Mouse (Mus musculus): ENCODE measurements around the gene Ppm1n. TPM values are rescaled to one million over a fixed set of nuclear protein-coding genes. Genes with fewer than 3 reads are reported as not detected.
A peak's percentile ranks its signal among the peaks of the same experiment; 100 is the strongest.

Gene Ppm1n
- polyA plus RNA-seq, 1 experiment from 2014 or later = 0.59 TPM

GRCm38 (mm10) chr7:19235092-19235671 is 44.7 kb downstream of the Ppm1n start:
- Histone ChIP-seq H3K9ac (no peak overlapping the region), H3K4me1 (replicated peaks) (peaks cover 24% of the 10 kb centered on the region), H3K9me3 (no peaks in the 10 kb centered on the region), H3K27ac (replicated peaks) (no peak overlapping the region), H3K36me3 (peaks cover 6% of the 10 kb centered on the region; the same call in 1 of the 2 replicates), H3K4me2 (no peak overlapping the region), H3K27me3 (no peaks in the 10 kb centered on the region), H3K4me3 (no peak overlapping the region)
- no peak for ATAC-seq (ENCODE audit: low read depth)
- 84% methylated on average over 2 of the region's 2 CpGs for WGBS

DNA sequence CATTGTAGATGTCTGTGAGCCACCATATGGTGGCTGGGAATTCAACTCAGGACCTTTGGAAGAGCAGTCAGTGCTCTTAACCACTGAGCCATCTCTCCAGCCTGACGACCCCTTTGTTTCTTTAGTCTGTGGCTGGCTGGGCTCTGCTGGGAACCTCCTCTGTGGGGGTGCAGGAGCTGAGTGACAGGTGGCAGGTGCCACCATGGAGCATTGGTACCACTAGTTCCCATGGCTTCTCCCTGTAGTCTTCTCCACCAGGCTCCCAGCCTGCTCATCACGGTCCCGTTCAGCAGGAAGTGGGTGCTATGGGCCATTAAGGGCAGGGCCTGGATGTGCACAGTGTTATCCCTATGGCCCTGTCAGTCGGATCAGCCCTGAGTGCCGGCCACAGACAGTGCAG is 45.2 kb downstream of the Ppm1n start:
- 78% methylated on average over 5 of the region's 5 CpGs for WGBS
- no peak for ATAC-seq (ENCODE audit: low read depth)

DNA sequence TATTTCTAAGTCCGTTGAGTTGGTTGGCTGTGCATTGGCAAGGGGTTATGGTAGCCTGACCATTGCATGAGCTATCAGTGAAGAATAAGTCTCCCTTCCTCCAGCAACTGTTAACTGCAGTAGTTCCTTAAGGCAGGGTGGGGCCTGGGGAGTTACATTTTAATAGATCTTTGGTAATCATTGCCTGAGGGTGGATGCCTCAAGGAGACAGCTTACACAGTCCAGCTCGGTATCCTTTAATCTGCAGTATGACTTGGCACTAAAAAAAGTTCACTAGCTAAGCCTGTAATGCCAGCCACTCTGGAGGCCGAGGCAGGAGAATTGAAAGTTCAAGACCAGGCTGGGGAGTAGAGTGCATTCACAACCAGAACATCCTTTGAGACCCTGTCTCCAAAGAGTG is 48.0 kb downstream of the Ppm1n start:
- Histone ChIP-seq H3K4me2 (no peak overlapping the region), H3K9me3 (no peaks in the 10 kb centered on the region), H3K9ac (no peak overlapping the region), H3K27me3 (no peaks in the 10 kb centered on the region), H3K4me1 (replicated peaks) (peaks cover 35% of the 10 kb centered on the region), H3K36me3 (peaks cover 6% of the 10 kb centered on the region; the same call in 1 of the 2 replicates), H3K4me3 (no peak overlapping the region), H3K27ac (replicated peaks) (no peak overlapping the region)
- 92% methylated on average over 3 of the region's 3 CpGs for WGBS
- no peak for ATAC-seq (ENCODE audit: low read depth)

More for the DNA sequence above, 45.2 kb downstream of the Ppm1n start:
- no peak overlapping the region for H3K4me3 ChIP-seq
- peaks cover 28% of the 10 kb centered on the region for H3K4me1 ChIP-seq (replicated peaks)
- H3K4me2 ChIP-seq = no peak overlapping the region
- peaks cover 6% of the 10 kb centered on the region; the same call in 1 of the 2 replicates for H3K36me3 ChIP-seq
- H3K27ac ChIP-seq (replicated peaks) = no peak overlapping the region
- no peaks in the 10 kb centered on the region for H3K9me3 ChIP-seq
- no peak overlapping the region for H3K9ac ChIP-seq
- H3K27me3 ChIP-seq = no peaks in the 10 kb centered on the region

DNA sequence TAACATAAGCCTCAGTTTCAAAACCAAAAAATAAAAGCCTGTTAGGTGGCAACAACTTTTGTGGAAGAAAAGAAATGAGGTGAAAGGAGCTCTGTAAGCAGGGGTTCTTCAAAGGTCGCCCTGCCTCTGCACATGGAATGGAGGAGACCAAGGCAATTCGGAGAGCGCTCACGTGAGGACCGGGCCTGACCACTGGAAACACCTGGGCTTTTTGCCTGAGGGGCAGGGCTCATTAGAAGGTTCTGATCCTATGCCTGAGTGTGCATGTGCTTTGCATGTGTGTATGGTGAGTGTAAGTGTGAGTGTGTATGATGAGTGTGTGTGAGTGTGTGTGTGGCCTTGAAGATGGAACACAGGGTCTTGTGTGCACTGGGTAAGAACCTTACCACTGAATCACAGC is 49.0 kb downstream of the Ppm1n start:
- H3K36me3 ChIP-seq = peaks cover 6% of the 10 kb centered on the region; the same call in 1 of the 2 replicates

GRCm38 (mm10) chr7:19230041-19230580 is 49.8 kb downstream of the Ppm1n start:
- 94% methylated on average over 2 of the region's 2 CpGs for WGBS
- peak overlapping the region; percentile 92 for H3K4me2 ChIP-seq
- ATAC-seq (ENCODE audit: low read depth) = no peak
- H3K27me3 ChIP-seq = no peaks in the 10 kb centered on the region
- peak overlapping the region; percentile 83 for H3K9ac ChIP-seq
- no peaks in the 10 kb centered on the region for H3K9me3 ChIP-seq
- H3K36me3 ChIP-seq = peaks cover 11% of the 10 kb centered on the region; the same call in 1 of the 2 replicates
- no peak overlapping the region for H3K27ac ChIP-seq (replicated peaks)
- 0 out of 2 replicates have a peak overlapping the region, but pooled peaks have one; percentile 63 for H3K4me3 ChIP-seq
- peaks cover 31% of the 10 kb centered on the region for H3K4me1 ChIP-seq (replicated peaks)

More for the DNA sequence above, 49.0 kb downstream of the Ppm1n start:
- no peak overlapping the region for H3K27ac ChIP-seq (replicated peaks)
- H3K27me3 ChIP-seq = no peaks in the 10 kb centered on the region
- no peak for ATAC-seq (ENCODE audit: low read depth)
- no peak overlapping the region for H3K9ac ChIP-seq
- peaks cover 32% of the 10 kb centered on the region for H3K4me1 ChIP-seq (replicated peaks)
- H3K4me3 ChIP-seq = no peak overlapping the region
- no peak overlapping the region for H3K4me2 ChIP-seq
- H3K9me3 ChIP-seq = no peaks in the 10 kb centered on the region
- 98% methylated on average over 5 of the region's 5 CpGs for WGBS

DNA sequence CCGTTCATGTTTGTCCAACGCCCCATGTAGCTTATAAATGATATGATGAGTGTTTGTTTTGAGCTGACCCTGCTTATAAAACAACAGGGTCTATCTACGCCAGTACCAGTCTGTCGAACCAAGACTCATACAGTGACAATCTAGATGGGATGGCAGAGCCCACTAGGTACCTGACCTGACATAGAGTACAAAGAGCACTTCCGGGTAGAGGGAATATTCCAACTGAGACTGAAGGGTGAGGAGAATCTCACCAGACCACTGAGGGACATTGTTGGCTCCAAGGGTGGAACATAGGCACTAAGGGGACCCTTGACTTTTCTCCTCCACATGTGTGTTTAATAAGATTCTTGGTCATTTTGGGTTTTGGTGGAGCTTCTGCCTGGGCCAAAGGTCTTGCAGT is 50.5 kb downstream of the Ppm1n start:
- peak overlapping the region; percentile 92 for H3K4me2 ChIP-seq
- ATAC-seq (ENCODE audit: low read depth) = no peak
- H3K27me3 ChIP-seq = no peaks in the 10 kb centered on the region
- H3K4me3 ChIP-seq = peak overlapping the region; percentile 63
- H3K36me3 ChIP-seq = peaks cover 12% of the 10 kb centered on the region
- H3K4me1 ChIP-seq (replicated peaks) = peaks cover 31% of the 10 kb centered on the region
- H3K27ac ChIP-seq (replicated peaks) = peak overlapping the region; percentile 100
- peak overlapping the region; percentile 83 for H3K9ac ChIP-seq
- 45% methylated on average over 5 of the region's 5 CpGs for WGBS
- no peaks in the 10 kb centered on the region for H3K9me3 ChIP-seq

DNA sequence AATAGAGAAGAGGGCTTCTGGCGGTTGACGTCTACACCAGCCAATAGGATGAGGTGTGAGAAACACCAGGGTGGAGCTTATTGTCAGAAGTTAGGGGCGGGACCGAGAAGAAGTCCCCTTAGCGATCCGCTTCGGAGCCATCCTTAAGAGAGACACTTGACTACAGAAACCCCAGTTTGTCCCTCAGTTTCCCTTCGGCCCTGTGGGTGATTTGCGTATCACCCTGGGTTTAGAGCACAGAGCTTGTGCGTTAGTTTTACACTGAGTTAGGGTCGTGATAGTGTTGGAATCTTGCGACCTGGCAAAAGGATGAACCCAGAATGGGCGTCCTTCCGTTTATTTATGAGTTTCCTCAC is 51.1 kb downstream of the Ppm1n start:
- Histone ChIP-seq H3K27me3 (no peaks in the 10 kb centered on the region), H3K36me3 (peaks cover 12% of the 10 kb centered on the region), H3K4me2 (peak overlapping the region; percentile 92), H3K4me3 (peak overlapping the region; percentile 63), H3K27ac (replicated peaks) (peak overlapping the region; percentile 100), H3K9me3 (no peaks in the 10 kb centered on the region), H3K9ac (peak overlapping the region; percentile 83), H3K4me1 (replicated peaks) (peaks cover 31% of the 10 kb centered on the region)
- ATAC-seq (ENCODE audit: low read depth) = no peak
- WGBS = under 1% methylated on average over 14 of the region's 14 CpGs

- no peaks in the 10 kb centered on the region for H3K9me3 ChIP-seq
- 1% methylated on average over 86 of the region's 91 CpGs for WGBS
- H3K27me3 ChIP-seq = no peaks in the 10 kb centered on the region
- ATAC-seq (ENCODE audit: low read depth) = peak; percentile 98
- peak within 1 kb of the TSS; percentile 92 for H3K4me2 ChIP-seq
- peak within 1 kb of the TSS; percentile 100 for H3K27ac ChIP-seq (replicated peaks)
- peak within 1 kb of the TSS; percentile 84 for H3K9ac ChIP-seq
- H3K4me1 ChIP-seq (replicated peaks) = peaks cover 31% of the 10 kb centered on the region
- peak within 1 kb of the TSS; percentile 63 for H3K4me3 ChIP-seq
- H3K36me3 ChIP-seq = peaks cover 12% of the 10 kb centered on the region
Observed at GRCm38 (mm10) chr7:19227883-19228792, 51.7 kb downstream of the Ppm1n start, which contains the start of gene Opa3. TSS of gene Opa3 (plus strand) at chr7:19228334.

DNA sequence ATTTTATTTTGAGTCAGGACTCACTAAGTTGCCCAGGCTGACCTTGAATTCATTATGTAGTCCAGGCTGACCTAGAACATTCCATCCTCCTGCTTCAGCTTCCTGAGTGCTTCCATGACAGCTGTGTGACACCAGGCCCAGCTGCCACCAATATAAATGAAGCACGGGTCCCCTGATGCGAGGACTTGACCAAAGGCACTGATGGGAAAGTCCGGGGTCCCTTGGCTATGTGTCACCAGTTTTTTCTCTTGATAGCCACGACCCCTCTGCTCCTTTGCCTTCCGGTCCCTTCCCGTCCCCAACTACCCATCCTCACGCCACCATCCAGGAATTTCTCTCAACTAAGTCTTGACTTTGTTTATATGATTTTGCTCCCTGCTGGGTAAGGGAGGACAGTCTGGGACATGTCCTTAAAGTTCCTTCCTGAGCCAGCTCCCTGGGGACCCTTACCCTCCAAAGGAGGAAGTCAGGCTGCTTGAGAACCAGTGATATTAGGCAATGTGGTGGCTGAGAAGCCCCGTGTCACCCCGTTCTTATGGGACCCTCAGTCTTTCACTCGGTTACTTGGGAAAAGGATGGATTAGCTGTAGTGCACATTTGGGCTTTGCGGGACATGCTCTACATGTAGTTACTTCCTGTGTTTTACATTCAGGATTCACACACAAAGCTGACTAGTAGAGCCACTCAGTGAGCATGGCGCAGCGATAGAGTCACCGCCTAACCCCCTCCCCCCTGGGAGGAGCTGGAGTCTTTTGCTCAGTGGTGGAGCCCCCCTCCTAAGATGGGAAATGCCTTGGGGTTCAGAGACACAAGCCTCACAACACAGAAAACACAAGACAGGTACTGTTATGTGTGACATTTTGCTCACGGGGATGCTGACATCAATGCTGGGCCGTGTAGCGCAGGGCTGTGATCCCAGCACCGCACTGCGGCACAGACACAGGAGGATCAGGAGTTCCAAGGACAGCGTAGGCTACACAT is 52.8 kb downstream of the Ppm1n start:
- peak; percentile 33 for ATAC-seq (ENCODE audit: low read depth)
- no peaks in the 10 kb centered on the region for H3K27me3 ChIP-seq
- peaks cover 16% of the 10 kb centered on the region for H3K36me3 ChIP-seq
- peak overlapping the region; percentile 100 for H3K27ac ChIP-seq (replicated peaks)
- H3K9me3 ChIP-seq = no peaks in the 10 kb centered on the region
- peak overlapping the region; percentile 80 for H3K9ac ChIP-seq
- peaks cover 31% of the 10 kb centered on the region for H3K4me1 ChIP-seq (replicated peaks)
- peak overlapping the region; percentile 92 for H3K4me2 ChIP-seq
- peak overlapping the region; percentile 63 for H3K4me3 ChIP-seq
- 18% methylated on average over 20 of the region's 20 CpGs for WGBS
